Mouse (Mus musculus) stomach, embryonic 14.5 days (tissue): ENCODE data around the gene Gtpbp1. TPM values are rescaled to one million over a fixed set of nuclear protein-coding genes. Genes with fewer than 3 reads are reported as not detected.
A peak's percentile ranks its signal among the peaks of the same experiment; 100 is the strongest.
"Not testable (repeated sequence)": the region's sequence is repeated elsewhere in the genome, so short reads cannot be mapped to it uniquely, and the experiment has no call there.

Source experiments
- ATAC-seq: fragments of 200-750 bp; cut with Nextera tagmentation; 2 replicates; pipeline ENCODE4 v1.8.0; 2017; ENCODE audit warnings: low read depth, moderate TSS enrichment; ENCODE audit not compliant: insufficient number of reproducible peaks, insufficient read depth, low FRiP score
- H3K27ac ChIP-seq: fragments of 300-500 bp; sonication (generic); 2 replicates; pipeline ENCODE4 v1.5.1; 2014; ENCODE audit warnings: mild to moderate bottlenecking, low read length, moderate library complexity, mixed read lengths
- H3K27me3 ChIP-seq: fragments of 300-500 bp; sonication (generic); 2 replicates; pipeline ENCODE4 v1.6.1; 2014; ENCODE audit warnings: low read length, control low read depth, mixed read lengths; ENCODE audit not compliant: control insufficient read depth, insufficient read depth
- H3K36me3 ChIP-seq: fragments of 300-500 bp; sonication (generic); 2 replicates; pipeline ENCODE4 v1.6.1; 2014; ENCODE audit warnings: mild to moderate bottlenecking, control low read depth, low read length, moderate library complexity, mixed read lengths; ENCODE audit not compliant: control insufficient read depth, insufficient read depth
- H3K4me1 ChIP-seq: fragments of 300-500 bp; sonication (generic); 2 replicates; pipeline ENCODE4 v1.6.1; 2014; ENCODE audit warnings: low read length, control low read depth, mixed read lengths; ENCODE audit not compliant: control insufficient read depth, insufficient read depth
- H3K4me2 ChIP-seq: fragments of 300-500 bp; sonication (generic); replicated peaks from 2 replicates; pipeline ENCODE4 v1.6.1; 2014; ENCODE audit warnings: low read depth, low read length, control low read depth
- H3K4me3 ChIP-seq: fragments of 300-500 bp; sonication (generic); 2 replicates; pipeline ENCODE4 v1.5.1; 2014; ENCODE audit warnings: low read depth, low read length, control low read depth
- H3K9ac ChIP-seq: fragments of 300-500 bp; sonication (generic); replicated peaks from 2 replicates; pipeline ENCODE4 v1.6.1; 2014; ENCODE audit warnings: low read depth, mild to moderate bottlenecking, control low read depth, low read length, moderate library complexity, mixed read lengths
- H3K9me3 ChIP-seq: fragments of 300-500 bp; sonication (generic); 2 replicates; pipeline ENCODE4 v1.6.1; 2016; ENCODE audit warnings: low read depth, low read length, control low read depth; ENCODE audit not compliant: control insufficient read depth
- WGBS: fragments of 180-500 bp; shearing (Covaris S2); extraction: QIAGEN DNeasy Blood & Tissue Kit; methylation state at CpG from one replicate; pipeline ENCODE4 v1.1.7; 2014; 5-methylcytosine and 5-hydroxymethylcytosine counted together
- polyA plus RNA-seq: library from polyadenylated mRNA; unstranded; fragments of >200 nt; fragmentation: Nextera tagmentation; extraction: Ambion mirVana; gene quantifications from 2 replicates; pipeline ENCODE4 v1.2.1, GENCODE M21; 2014

Gtpbp1 gene
- polyA plus RNA-seq, 1 experiment from 2014 or later, result 24.7 TPM

- Histone ChIP-seq H3K27me3 (no peaks in the 10 kb centered on the region), H3K4me1 (peaks cover 9% of the 10 kb centered on the region; the same call in 1 of the 2 replicates), H3K36me3 (no peaks in the 10 kb centered on the region; the same call in 1 of the 2 replicates), H3K27ac (peak within 1 kb of the TSS; percentile 89), H3K9ac (peak within 1 kb of the TSS; percentile 74), H3K9me3 (no peaks in the 10 kb centered on the region), H3K4me2 (peak within 1 kb of the TSS; percentile 95), H3K4me3 (peak within 1 kb of the TSS; percentile 79)
- ATAC-seq, result peak; percentile 85
- WGBS, result under 1% methylated on average over 55 of the region's 55 CpGs
Measured at GRCm38 (mm10) chr15:79658531-79659375, 31.9 kb upstream of the Gtpbp1 start, which contains the start of the genes Fam227a and Cby1. Gene Fam227a, minus strand, starts transcription at chr15:79658956. Gene Cby1, plus strand, starts transcription at chr15:79659199.

- no peaks in the 10 kb centered on the region for H3K9me3 ChIP-seq
- peaks cover 9% of the 10 kb centered on the region; the same call in 1 of the 2 replicates for H3K4me1 ChIP-seq
- no peak overlapping the region for H3K4me3 ChIP-seq
- WGBS, result 70% methylated on average over 4 of the region's 4 CpGs
- no peak overlapping the region for H3K4me2 ChIP-seq
- peaks cover 6% of the 10 kb centered on the region for H3K36me3 ChIP-seq
- no peaks in the 10 kb centered on the region for H3K27me3 ChIP-seq
- no peak overlapping the region for H3K9ac ChIP-seq
- H3K27ac ChIP-seq, result no peak overlapping the region
- ATAC-seq, result no peak
Measured at GRCm38 (mm10) chr15:79661852-79662251, 28.8 kb upstream of the Gtpbp1 start.

DNA sequence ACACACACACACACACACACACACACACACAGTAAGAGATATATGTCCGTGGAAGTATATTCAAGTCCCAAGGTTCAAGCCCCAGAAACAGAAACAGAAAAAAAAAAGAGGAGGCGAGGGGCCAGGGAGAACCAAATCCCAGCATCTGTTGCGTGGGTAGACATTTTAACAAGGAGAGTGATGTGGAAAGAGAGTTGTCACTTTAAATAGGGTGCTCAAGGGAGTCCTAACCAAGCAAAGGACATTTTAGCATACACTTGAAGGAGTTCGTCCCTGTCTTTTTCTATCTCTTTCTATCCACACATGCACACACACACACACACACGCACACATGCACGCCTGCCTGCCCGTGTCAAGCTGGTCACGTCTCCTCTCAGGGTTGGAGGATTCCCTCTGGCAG is 26.0 kb upstream of the Gtpbp1 start:
- no peak overlapping the region for H3K27ac ChIP-seq
- no peak overlapping the region for H3K4me3 ChIP-seq
- 87% methylated on average over 8 of the region's 8 CpGs for WGBS
- no peak overlapping the region for H3K9ac ChIP-seq
- H3K27me3 ChIP-seq, result no peaks in the 10 kb centered on the region
- H3K4me1 ChIP-seq, result peaks cover 3% of the 10 kb centered on the region; the same call in 1 of the 2 replicates
- H3K9me3 ChIP-seq, result no peaks in the 10 kb centered on the region
- ATAC-seq, result no peak
- H3K4me2 ChIP-seq, result no peak overlapping the region
- peaks cover 12% of the 10 kb centered on the region for H3K36me3 ChIP-seq

DNA sequence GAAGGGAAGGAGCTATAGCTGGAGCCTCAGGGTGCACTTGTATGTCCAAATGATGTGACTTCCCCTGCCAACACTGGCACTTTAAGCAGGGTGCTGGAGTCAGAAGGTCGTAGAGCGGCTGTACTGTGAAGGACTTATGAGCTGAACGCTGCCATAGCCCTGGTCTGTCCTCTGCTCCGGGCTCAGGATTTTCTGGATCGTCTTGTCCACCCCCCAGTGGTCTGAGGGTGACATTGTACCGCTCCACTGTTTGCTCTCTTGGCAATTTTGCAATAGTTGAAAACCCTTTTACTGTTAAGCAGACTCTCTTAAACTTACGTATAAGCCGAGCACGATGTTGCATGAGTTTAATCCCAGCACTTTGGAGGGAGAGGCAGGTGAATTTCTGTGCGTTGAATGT is 21.4 kb upstream of the Gtpbp1 start:
- Histone ChIP-seq H3K4me3 (no peak overlapping the region), H3K27ac (no peak overlapping the region), H3K4me2 (no peak overlapping the region), H3K4me1 (peaks cover 6% of the 10 kb centered on the region; the same call in 1 of the 2 replicates), H3K36me3 (peaks cover 26% of the 10 kb centered on the region), H3K9ac (no peak overlapping the region), H3K27me3 (no peaks in the 10 kb centered on the region), H3K9me3 (no peaks in the 10 kb centered on the region)
- 71% methylated on average over 10 of the region's 10 CpGs for WGBS
- ATAC-seq, result no peak

- WGBS, result 18% methylated on average over 32 of the region's 33 CpGs
- Histone ChIP-seq H3K4me3 (peak within 1 kb of the TSS; percentile 98), H3K9ac (peak within 1 kb of the TSS; percentile 77), H3K9me3 (no peaks in the 10 kb centered on the region), H3K36me3 (peaks cover 39% of the 10 kb centered on the region), H3K4me1 (peaks cover 6% of the 10 kb centered on the region; the same call in 1 of the 2 replicates), H3K27ac (no peak within 1 kb of the TSS), H3K4me2 (peak within 1 kb of the TSS; percentile 52), H3K27me3 (no peaks in the 10 kb centered on the region)
- peak; percentile 93 for ATAC-seq
Measured at GRCm38 (mm10) chr15:79670249-79670971, 20.2 kb upstream of the Gtpbp1 start, which contains the start of gene Tomm22. Gene Tomm22, plus strand, starts transcription at chr15:79670861.

DNA sequence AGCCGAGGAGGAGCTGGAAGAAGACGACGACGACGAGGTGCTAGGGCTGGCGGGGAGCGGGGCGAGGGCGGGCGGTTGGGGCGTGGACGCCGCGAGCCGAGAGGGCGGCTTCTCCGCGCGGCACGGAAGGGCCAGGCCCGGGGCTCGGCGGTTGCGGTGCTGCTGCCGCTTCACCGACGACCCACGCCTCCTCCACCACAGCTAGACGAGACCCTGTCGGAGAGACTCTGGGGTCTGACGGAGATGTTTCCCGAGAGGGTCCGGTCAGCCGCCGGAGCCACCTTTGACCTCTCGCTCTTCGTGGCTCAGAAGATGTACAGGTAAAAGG is 19.7 kb upstream of the Gtpbp1 start:
- Histone ChIP-seq H3K36me3 (peaks cover 37% of the 10 kb centered on the region), H3K27me3 (no peaks in the 10 kb centered on the region), H3K27ac (no peak overlapping the region), H3K4me2 (peak overlapping the region; percentile 52), H3K9ac (peak overlapping the region; percentile 77), H3K4me1 (peaks cover 6% of the 10 kb centered on the region; the same call in 1 of the 2 replicates), H3K4me3 (peak overlapping the region; percentile 98), H3K9me3 (no peaks in the 10 kb centered on the region)
- ATAC-seq, result peak; percentile 36; the same call in 1 of the 2 replicates
- WGBS, result under 1% methylated on average over 37 of the region's 37 CpGs

DNA sequence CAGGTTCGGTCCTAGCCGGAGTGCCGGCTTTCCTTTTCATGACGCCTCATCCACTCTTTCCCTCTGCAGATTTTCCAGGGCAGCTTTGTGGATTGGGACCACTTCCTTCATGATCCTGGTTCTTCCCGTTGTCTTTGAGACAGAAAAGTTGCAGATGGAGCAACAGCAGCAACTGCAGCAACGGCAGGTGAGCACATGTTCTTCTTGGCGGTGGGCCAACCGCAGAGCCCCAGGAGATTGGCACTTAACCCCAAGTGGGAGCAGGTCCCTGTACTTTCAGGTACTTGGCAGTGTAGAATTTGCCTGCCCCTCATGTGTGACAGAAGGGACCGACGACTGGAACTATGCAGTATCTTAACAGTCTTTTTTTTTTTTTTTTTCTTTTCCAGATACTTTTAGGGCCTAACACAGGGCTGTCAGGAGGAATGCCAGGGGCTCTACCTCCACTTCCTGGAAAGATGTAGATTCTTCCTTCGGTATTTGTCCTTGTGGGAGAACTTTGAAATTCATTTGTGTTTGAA is 18.8 kb upstream of the Gtpbp1 start:
- Histone ChIP-seq H3K4me3 (peak overlapping the region; percentile 98), H3K36me3 (peaks cover 43% of the 10 kb centered on the region), H3K4me2 (peak overlapping the region; percentile 52)
- ATAC-seq, H3K4me1 ChIP-seq, H3K9ac ChIP-seq, H3K27me3 ChIP-seq, H3K9me3 ChIP-seq, H3K27ac ChIP-seq: not testable (repeated sequence)
- 82% methylated on average over 11 of the region's 11 CpGs for WGBS

DNA sequence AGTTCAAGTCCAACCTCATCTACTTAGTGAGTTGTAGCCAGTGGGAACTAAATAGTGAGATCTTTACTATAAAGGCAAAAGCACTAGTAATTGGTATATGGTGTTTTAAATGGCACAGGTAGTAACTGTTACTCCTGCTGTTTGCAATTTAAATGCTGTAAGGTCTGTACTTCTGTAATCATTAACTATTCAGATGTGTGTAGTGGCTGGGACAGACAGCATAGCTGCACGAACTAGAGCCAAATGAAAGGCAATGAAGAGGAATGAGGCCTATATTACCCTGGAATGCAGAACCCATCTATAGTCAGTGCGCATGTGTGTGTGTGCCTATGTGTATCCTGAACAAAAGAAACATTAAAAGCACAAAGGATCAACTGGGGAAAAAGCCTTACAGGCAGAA is 12.7 kb upstream of the Gtpbp1 start:
- Histone ChIP-seq H3K4me1 (0 out of 2 replicates have a peak, but pooled peaks cover 1% of the 10 kb centered on the region), H3K9ac (no peak overlapping the region), H3K36me3 (peaks cover 39% of the 10 kb centered on the region), H3K4me2 (no peak overlapping the region), H3K9me3 (no peaks in the 10 kb centered on the region), H3K4me3 (no peak overlapping the region), H3K27me3 (no peaks in the 10 kb centered on the region), H3K27ac (no peak overlapping the region)
- no peak for ATAC-seq
- 77% methylated on average over 2 of the region's 2 CpGs for WGBS
